Mouse (Mus musculus) embryo, embryonic 10.5 days (tissue): Measurements from ENCODE around the gene Gm28360.
"Not testable (repeated sequence)": the region's sequence is repeated elsewhere in the genome, so short reads cannot be mapped to it uniquely, and the experiment has no call there.

Source experiments
- DNase-seq: peaks from one replicate; pipeline ENCODE4 v3.0.0-alpha.2; 2015; ENCODE audit warnings: low spot score

Gene Gm28360

DNA sequence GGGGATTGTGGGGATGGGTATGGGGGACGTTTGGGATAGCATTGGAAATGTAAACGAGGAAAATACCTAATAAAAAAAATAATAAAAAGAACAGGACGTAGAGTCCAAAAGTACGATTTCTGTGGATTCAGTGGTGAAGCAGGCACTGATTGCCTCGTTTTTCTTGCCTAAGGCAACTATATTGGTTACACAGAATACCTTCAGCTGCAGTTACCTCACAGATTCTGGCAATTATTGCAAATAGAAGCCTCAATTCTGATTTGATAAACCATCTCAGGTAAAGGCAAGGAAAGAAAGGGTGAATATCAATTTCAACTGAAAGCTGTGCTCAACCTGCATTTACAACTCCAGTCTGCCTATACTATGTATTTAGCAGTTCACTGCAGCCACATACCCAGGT is at the start of gene Gm28360:
Gm28360 (plus strand) TSS at position 301 of the 400 bp plus-strand sequence.
- not testable (repeated sequence) for DNase-seq

DNA sequence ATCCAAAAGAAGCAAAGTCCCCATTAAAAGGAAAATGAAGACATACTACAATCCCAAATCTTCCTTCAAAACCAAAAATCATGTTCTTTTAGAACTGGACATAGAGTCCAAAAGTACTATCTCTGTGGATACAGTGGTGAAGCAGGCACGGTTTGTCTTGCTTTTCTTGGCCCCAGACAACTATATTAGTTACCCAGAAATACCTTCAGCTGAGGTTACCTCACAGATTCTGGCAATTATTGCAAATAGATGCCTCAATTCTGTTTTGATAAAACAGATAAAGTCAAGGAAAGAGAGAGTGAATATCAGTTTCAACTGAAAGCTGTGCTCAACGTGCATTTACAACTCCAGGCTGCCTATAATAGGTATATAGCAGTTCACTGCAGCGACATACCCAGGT is 49.0 kb upstream of the Gm28360 start, which contains the start of gene B020011L13Rik:
B020011L13Rik (plus strand) TSS at position 301 of the 400 bp plus-strand sequence.
- DNase-seq, result not testable (repeated sequence)

DNA sequence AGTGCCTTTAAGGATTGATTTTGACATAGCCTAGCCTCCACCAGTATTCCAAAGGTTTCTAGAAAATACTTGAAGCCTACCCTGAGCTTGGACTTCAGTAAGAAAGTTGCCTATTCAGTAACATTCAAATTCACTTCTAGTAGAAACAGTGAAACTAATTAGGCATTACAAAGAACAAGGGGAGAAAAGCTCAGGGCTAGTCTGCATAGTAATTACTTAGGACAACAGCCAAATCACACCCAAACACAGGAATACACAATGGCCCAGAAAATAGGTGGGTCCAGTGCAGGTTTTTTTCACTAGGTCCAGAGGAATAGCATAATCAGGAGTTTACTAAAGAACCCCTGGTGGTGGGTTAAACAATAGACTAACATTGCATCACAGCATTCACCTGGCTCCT is 13.6 kb upstream of the Gm28360 start:
- DNase-seq, result not testable (repeated sequence)

DNA sequence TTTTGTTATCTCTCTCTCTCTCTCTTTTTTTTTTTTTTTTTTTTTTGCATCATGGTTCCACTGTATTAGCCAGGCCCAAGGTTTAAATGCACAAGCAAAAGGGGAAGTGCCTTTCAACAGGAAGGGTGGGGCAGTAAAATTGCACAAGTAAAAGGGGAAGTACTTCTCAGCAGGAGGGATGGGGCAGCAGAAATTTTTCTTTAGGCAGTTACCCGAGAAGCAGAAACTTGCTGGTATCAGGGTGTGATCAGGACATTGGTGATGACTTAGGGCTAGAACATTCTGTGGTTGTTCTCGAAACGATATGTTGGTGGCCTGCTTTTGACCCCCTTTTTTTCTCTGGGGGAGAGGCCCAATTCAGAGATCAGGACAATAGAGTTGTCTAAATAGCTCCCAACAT is 21.8 kb downstream of the Gm28360 start:
- not testable (repeated sequence) for DNase-seq
